Mouse (Mus musculus) kidney, adult 2 months (tissue): ENCODE measurements around the gene Scnn1a. TPM values are rescaled to one million over a fixed set of nuclear protein-coding genes. Genes with fewer than 3 reads are reported as not detected.
A peak's percentile ranks its signal among the peaks of the same experiment; 100 is the strongest.

ENCODE experiments used
- DNase-seq: peaks from one replicate; pipeline ENCODE4 v3.0.0; 2021
- H3K27ac ChIP-seq: fragments of 200-500 bp; 2 replicates; pipeline ENCODE4 v1.5.1; 2012; ENCODE audit warnings: low read depth, low read length, control low read depth, inconsistent platforms; ENCODE audit not compliant: insufficient read depth
- H3K27me3 ChIP-seq: fragments of 200-500 bp; replicated peaks from 2 replicates; pipeline ENCODE4 v1.6.1; 2012; ENCODE audit warnings: mild to moderate bottlenecking, moderate library complexity, low read length, inconsistent platforms; ENCODE audit not compliant: control insufficient read depth, insufficient read depth
- H3K36me3 ChIP-seq: fragments of 200-500 bp; 2 replicates; pipeline ENCODE4 v1.6.1; 2012; ENCODE audit warnings: mild to moderate bottlenecking, moderate library complexity, low read length, inconsistent platforms; ENCODE audit not compliant: control insufficient read depth, insufficient read depth
- H3K4me1 ChIP-seq: fragments of 200-500 bp; 2 replicates; pipeline ENCODE4 v1.6.1; 2011; ENCODE audit warnings: low read length; ENCODE audit not compliant: control insufficient read depth, insufficient read depth
- H3K4me3 ChIP-seq: fragments of 200-500 bp; 2 replicates; pipeline ENCODE4 v1.5.1; 2011; ENCODE audit warnings: mild to moderate bottlenecking, low read depth, low read length, control low read depth; ENCODE audit not compliant: insufficient read depth
- CTCF ChIP-seq: fragments of 200-500 bp; conservative IDR thresholded peaks from 2 replicates; pipeline ENCODE4 v1.5.1; 2011; ENCODE audit warnings: low read depth, mild to moderate bottlenecking, control low read depth, low read length, moderate library complexity, mixed read lengths; ENCODE audit not compliant: insufficient read depth, insufficient read length
- POLR2A ChIP-seq: fragments of 200-500 bp; IDR thresholded peaks from one replicate; pipeline ENCODE4 v1.6.1; 2011; ENCODE audit warnings: low read depth, low read length, control low read depth
- WGBS: fragments of 180-500 bp; shearing (Covaris S2); methylation state at CpG from one replicate; pipeline ENCODE4 v1.1.7; 2018; 5-methylcytosine and 5-hydroxymethylcytosine counted together
- polyA plus RNA-seq: library from polyadenylated mRNA; depleted of rRNA; stranded (reverse); fragments of >200 nt; gene quantifications from 2 replicates; pipeline ENCODE4 v1.2.3, GENCODE M21; 2012

The Scnn1a gene
- polyA plus RNA-seq, 1 experiment = 83.5 TPM

DNA sequence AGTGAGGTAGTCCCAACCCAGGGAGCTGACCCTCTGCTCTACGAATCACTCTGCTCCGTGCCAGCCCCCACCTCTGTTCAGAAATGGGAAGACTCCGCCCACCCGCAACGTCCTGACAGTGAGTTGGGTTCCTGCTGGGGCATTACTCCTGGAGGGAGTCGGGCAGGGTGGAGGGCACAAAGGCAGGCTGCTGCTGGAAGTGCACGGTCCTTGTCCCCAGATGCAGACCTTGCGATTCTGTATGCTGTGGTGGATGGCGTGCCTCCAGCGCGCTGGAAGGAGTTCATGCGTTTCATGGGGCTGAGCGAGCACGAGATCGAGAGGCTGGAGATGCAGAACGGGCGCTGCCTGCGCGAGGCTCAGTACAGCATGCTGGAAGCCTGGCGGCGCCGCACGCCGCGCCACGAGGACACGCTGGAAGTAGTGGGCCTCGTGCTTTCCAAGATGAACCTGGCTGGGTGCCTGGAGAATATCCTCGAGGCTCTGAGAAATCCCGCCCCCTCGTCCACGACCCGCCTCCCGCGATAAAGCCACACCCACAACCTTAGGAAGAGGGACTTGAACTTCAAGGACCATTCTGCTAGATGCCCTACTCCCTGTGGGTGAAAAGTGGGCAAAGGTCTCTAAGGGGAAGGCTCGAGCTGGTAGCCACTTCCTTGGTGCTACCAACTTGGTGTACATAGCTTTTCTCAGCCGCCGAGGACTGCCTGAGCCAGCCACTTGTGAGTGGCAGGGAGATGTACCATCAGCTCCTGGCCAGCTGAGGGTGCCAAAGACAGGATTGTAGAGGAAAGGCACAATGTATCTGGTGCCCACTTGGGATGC lies 41.2 kb downstream of the Scnn1a start:
- no peak overlapping the region for H3K4me3 ChIP-seq
- no peaks in the 10 kb centered on the region; the same call in 1 of the 2 replicates for H3K36me3 ChIP-seq
- H3K27me3 ChIP-seq = no peaks in the 10 kb centered on the region
- no peak overlapping the region for H3K27ac ChIP-seq
- DNase-seq = peak; percentile 80
- peak; percentile 64 for TF ChIP-seq CTCF
- no peak for TF ChIP-seq POLR2A
- peaks cover 4% of the 10 kb centered on the region; the same call in 1 of the 2 replicates for H3K4me1 ChIP-seq
- WGBS = 51% methylated on average over 38 of the region's 38 CpGs

DNA sequence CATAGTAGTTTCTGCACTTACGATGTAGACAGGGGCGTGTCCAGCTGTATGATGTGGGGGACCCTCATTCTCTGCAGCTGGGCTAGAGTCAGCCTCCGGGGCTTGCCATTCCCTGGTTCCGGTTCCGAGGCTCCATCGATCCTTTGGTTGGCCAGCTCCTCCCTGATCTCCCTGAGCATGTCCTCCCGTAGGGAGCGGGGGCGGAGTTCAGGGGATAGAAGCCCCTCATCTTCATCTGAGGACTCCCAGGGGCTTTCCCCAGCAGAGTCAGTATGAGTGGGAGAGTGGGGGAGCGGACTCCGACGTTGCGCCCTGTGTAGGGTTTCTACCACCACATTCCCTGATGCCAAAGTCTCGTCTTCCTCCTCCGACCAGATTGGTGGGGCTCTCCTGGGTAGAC lies 42.6 kb downstream of the Scnn1a start:
- DNase-seq = no peak
- WGBS = 66% methylated on average over 15 of the region's 15 CpGs
- Histone ChIP-seq H3K27me3 (no peaks in the 10 kb centered on the region), H3K36me3 (no peaks in the 10 kb centered on the region; the same call in 1 of the 2 replicates), H3K4me1 (peaks cover 4% of the 10 kb centered on the region; the same call in 1 of the 2 replicates), H3K4me3 (no peak overlapping the region), H3K27ac (no peak overlapping the region)
- TF ChIP-seq CTCF (no peak), POLR2A (no peak)

DNA sequence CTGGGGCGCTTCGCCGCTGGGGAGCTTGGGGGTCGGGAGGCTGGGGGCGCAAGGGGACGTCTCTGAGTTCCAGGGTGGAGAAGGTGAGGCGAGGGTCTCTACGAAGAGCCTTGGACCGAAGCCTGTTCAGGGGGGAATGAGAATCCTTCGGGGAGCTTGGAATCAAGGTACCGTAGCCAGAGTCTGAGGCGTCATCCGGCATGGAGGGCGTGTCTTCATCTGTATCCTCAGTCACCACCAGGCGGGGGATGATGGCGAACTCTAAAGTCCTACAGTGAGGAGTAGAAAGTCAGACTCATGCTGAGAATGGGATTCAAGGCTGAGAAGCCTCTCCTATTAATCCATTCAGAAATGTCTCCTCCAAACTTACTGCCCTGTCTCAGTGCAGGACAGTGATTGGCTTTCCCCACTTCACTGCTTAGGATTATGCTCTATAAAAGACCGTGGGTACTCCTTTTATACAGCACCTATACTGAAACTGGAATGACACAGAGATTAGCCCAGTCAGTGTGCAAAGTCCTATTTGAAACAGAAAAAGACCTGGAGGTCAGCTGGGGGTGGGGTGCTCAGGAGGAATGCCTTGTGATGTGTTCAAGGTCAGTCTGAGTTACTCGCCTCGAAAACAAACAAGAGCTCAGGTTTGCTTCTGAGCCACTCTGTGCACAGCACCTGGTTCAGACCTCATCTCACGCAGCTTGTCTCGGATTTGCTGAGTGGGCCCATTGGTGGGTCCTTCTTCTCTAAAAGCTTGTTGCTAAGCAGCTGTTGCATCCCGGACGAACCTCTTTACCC lies 43.2 kb downstream of the Scnn1a start:
- DNase-seq = peak; percentile 80
- Histone ChIP-seq H3K36me3 (no peaks in the 10 kb centered on the region; the same call in 1 of the 2 replicates), H3K27me3 (no peaks in the 10 kb centered on the region), H3K4me3 (no peak overlapping the region), H3K4me1 (peaks cover 4% of the 10 kb centered on the region; the same call in 1 of the 2 replicates), H3K27ac (no peak overlapping the region; the same call in none of the 2 replicates)
- 45% methylated on average over 23 of the region's 23 CpGs for WGBS
- no peak for TF ChIP-seq POLR2A
- TF ChIP-seq CTCF = 0 out of 2 replicates have a peak, but pooled peaks have one; percentile 10

DNA sequence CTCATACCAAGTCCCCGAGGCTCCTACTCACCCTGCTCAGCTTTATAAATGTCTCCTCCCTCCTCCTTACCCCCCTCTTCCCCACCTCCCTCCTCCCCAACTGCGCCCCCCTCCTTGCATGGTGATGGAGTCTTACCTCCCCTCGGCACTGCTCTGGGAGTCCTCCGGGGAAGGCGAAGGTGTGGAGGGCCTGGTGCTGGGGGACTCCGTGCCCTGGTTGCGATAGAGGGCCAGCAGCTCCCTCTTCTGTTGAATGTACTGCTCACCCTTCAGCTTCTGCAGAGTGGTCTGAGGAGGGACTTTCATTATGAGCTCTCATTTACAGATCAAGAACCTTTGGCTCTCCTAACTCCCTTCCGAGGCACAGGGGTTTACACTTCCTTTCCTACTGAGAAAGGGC lies 44.0 kb downstream of the Scnn1a start:
- DNase-seq = peak; percentile 44
- TF ChIP-seq CTCF = peak; percentile 50
- TF ChIP-seq POLR2A = no peak
- no peak overlapping the region for H3K4me3 ChIP-seq

DNA sequence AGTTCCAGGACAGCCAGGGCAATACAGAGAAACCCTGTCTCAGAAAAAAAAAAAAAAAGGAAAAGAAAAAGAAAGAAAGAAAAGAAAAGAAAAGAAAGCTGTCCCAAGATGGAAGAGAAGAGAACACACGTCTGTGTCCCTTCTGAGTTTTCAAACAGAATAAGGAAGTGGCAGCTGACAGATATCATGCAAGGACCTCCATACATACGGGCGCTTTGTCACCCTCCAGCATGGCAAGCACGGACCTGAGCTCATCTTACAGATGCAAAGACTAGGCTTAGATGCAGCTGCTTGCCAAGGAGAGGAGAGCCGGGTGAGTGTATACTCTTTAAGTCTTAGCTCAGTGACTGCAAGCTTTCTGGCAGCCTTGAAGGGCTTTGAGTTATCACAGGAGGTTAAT lies 45.1 kb downstream of the Scnn1a start:
- Histone ChIP-seq H3K4me3 (no peak overlapping the region), H3K27me3 (no peaks in the 10 kb centered on the region), H3K4me1 (peaks cover 7% of the 10 kb centered on the region; the same call in 1 of the 2 replicates), H3K27ac (no peak overlapping the region), H3K36me3 (no peaks in the 10 kb centered on the region; the same call in 1 of the 2 replicates)
- TF ChIP-seq CTCF = no peak
- no peak for TF ChIP-seq POLR2A
- WGBS = 90% methylated on average over 5 of the region's 5 CpGs
- no peak for DNase-seq

More for the DNA sequence above, 44.0 kb downstream of the Scnn1a start:
- WGBS = 18% methylated on average over 8 of the region's 8 CpGs
- Histone ChIP-seq H3K27ac (no peak overlapping the region), H3K4me1 (peaks cover 7% of the 10 kb centered on the region; the same call in 1 of the 2 replicates), H3K36me3 (no peaks in the 10 kb centered on the region; the same call in 1 of the 2 replicates), H3K27me3 (no peaks in the 10 kb centered on the region)

DNA sequence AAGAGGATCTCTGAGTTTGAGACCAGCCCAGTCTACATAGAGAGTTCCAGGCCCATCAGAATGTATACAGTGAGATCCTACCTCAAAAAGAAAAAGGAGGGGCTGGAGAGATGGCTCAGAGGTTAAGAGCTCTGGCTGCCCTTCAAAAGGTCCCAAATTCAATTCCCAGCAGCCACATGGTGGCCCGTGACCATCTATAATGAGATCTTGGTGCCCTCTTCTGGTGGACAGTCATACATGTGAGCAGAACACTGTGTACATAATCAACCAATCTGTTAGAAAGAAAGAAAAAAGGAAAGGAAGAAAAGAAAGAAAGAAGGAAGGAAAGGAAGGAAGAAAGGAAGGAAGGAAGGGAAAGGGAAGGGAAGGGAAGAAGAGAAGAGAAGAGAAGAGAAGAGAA lies 45.7 kb downstream of the Scnn1a start:
- no peak overlapping the region for H3K27ac ChIP-seq
- no peaks in the 10 kb centered on the region for H3K36me3 ChIP-seq
- no peak overlapping the region for H3K4me3 ChIP-seq
- peaks cover 7% of the 10 kb centered on the region; the same call in 1 of the 2 replicates for H3K4me1 ChIP-seq
- 77% methylated on average over 1 of the region's 1 CpGs for WGBS
- peak; percentile 49 for DNase-seq
- TF ChIP-seq CTCF (peak; percentile 36), POLR2A (no peak)
- no peaks in the 10 kb centered on the region for H3K27me3 ChIP-seq
